Mouse (Mus musculus) bone marrow, adult 2 months (tissue): Measurements from ENCODE around the gene Tnfrsf23. TPM values are rescaled to one million over a fixed set of nuclear protein-coding genes. Genes with fewer than 3 reads are reported as not detected.
"Not testable (repeated sequence)": the region's sequence is repeated elsewhere in the genome, so short reads cannot be mapped to it uniquely, and the experiment has no call there.

Source experiments
- H3K27ac ChIP-seq: fragments of 200-500 bp; 2 replicates; pipeline ENCODE4 v1.5.1; 2012; ENCODE audit warnings: low read depth, mild to moderate bottlenecking, control low read depth, inconsistent platforms, low read length; ENCODE audit not compliant: control insufficient read depth, poor library complexity, insufficient read depth
- H3K4me1 ChIP-seq: fragments of 200-500 bp; 2 replicates; pipeline ENCODE4 v1.6.1; 2011; ENCODE audit warnings: low read length; ENCODE audit not compliant: control insufficient read depth, insufficient read depth
- H3K4me3 ChIP-seq: fragments of 200-500 bp; replicated peaks from 2 replicates; pipeline ENCODE3; 2011; ENCODE audit warnings: mild to moderate bottlenecking, low read depth, low read length, control low read depth; ENCODE audit not compliant: control insufficient read depth
- CTCF ChIP-seq: fragments of 200-500 bp; IDR thresholded peaks from 2 replicates; pipeline ENCODE4 v1.5.1; 2011; ENCODE audit warnings: low read length, control low read depth; ENCODE audit not compliant: control insufficient read depth, insufficient read depth
- POLR2A ChIP-seq: fragments of 200-500 bp; IDR thresholded peaks from 2 replicates; pipeline ENCODE4 v1.6.1; 2011; ENCODE audit warnings: low read depth, mild to moderate bottlenecking, control low read depth, low read length, borderline replicate concordance; ENCODE audit not compliant: control insufficient read depth
- WGBS: fragments of 180-500 bp; shearing (Covaris S2); methylation state at CpG from one replicate; pipeline ENCODE4 v1.1.7; 2018; 5-methylcytosine and 5-hydroxymethylcytosine counted together
- polyA plus RNA-seq: library from polyadenylated mRNA; stranded (reverse); fragments of >200 nt; gene quantifications from 2 replicates; pipeline ENCODE4 v1.2.4, GENCODE M21; 2011; ENCODE audit warnings: low replicate concordance; ENCODE audit not compliant: missing spikeins, insufficient read depth, insufficient read length

Tnfrsf23 gene
- polyA plus RNA-seq, 1 experiment, result 0.85 TPM

- TF ChIP-seq CTCF, result no peak
- no peak for TF ChIP-seq POLR2A
- Histone ChIP-seq H3K4me1 (no peaks in the 10 kb centered on the region; the same call in 1 of the 2 replicates), H3K4me3 (no peak overlapping the region), H3K27ac (no peak overlapping the region; the same call in 1 of the 2 replicates)
These were observed 19.0 kb downstream of the Tnfrsf23 start for GRCm38 (mm10) chr7:143666427-143667311.

- 69% methylated on average over 2 of the region's 2 CpGs for WGBS
- Histone ChIP-seq H3K4me3 (no peak overlapping the region), H3K4me1 (no peaks in the 10 kb centered on the region; the same call in 1 of the 2 replicates), H3K27ac (no peak overlapping the region)
- TF ChIP-seq POLR2A (no peak), CTCF (no peak)
These were observed 22.2 kb downstream of the Tnfrsf23 start for GRCm38 (mm10) chr7:143663470-143663869.

- TF ChIP-seq CTCF, result no peak
- TF ChIP-seq POLR2A, result no peak
- Histone ChIP-seq H3K4me3 (no peak overlapping the region), H3K4me1 (no peaks in the 10 kb centered on the region; the same call in 1 of the 2 replicates), H3K27ac (no peak overlapping the region)
These were observed 24.9 kb downstream of the Tnfrsf23 start for GRCm38 (mm10) chr7:143660797-143661196.

GRCm38 (mm10) chr7:143649769-143650346 lies 35.8 kb downstream of the Tnfrsf23 start:
- not testable (repeated sequence) for H3K4me3 ChIP-seq, H3K4me1 ChIP-seq, H3K27ac ChIP-seq
- WGBS, result 50% methylated on average over 10 of the region's 10 CpGs

GRCm38 (mm10) chr7:143649034-143649768 lies 36.5 kb downstream of the Tnfrsf23 start, which contains the start of gene Tnfrsf22:
Gene Tnfrsf22 (minus strand): TSS chr7:143649661.
- Histone ChIP-seq H3K4me3 (peak within 1 kb of the TSS; percentile 66), H3K4me1 (no peaks in the 10 kb centered on the region; the same call in 1 of the 2 replicates), H3K27ac (no peak within 1 kb of the TSS)
- WGBS, result 7% methylated on average over 39 of the region's 39 CpGs
- TF ChIP-seq POLR2A (peak; percentile 38; the same call in 1 of the 2 replicates), CTCF (no peak)

- WGBS, result 48% methylated on average over 2 of the region's 2 CpGs
- not testable (repeated sequence) for H3K4me1 ChIP-seq, H3K4me3 ChIP-seq, H3K27ac ChIP-seq
These were observed 41.7 kb downstream of the Tnfrsf23 start for GRCm38 (mm10) chr7:143643949-143644348.

GRCm38 (mm10) chr7:143636674-143637073 lies 49.0 kb downstream of the Tnfrsf23 start:
- Histone ChIP-seq H3K4me3 (no peak overlapping the region), H3K4me1 (no peaks in the 10 kb centered on the region; the same call in 1 of the 2 replicates), H3K27ac (no peak overlapping the region)
- no peak for TF ChIP-seq POLR2A
- no peak for TF ChIP-seq CTCF
- 77% methylated on average over 1 of the region's 1 CpGs for WGBS

- no peak overlapping the region for H3K27ac ChIP-seq
- H3K4me1 ChIP-seq, result no peaks in the 10 kb centered on the region; the same call in 1 of the 2 replicates
- WGBS, result 57% methylated on average over 2 of the region's 2 CpGs
- TF ChIP-seq CTCF (no peak), POLR2A (no peak)
- H3K4me3 ChIP-seq, result no peak overlapping the region
These were observed 54.2 kb downstream of the Tnfrsf23 start for GRCm38 (mm10) chr7:143631503-143631902.
